Mouse (Mus musculus): ENCODE measurements at regions not wholly inside any gene's neighbourhood (a gene's known extent, or its start where the extent isn't known, plus 50 kb on each side); places are given as distances from the start of the nearest gene placed in this dataset.

GRCm38 (mm10) chr5:119387261-119387660 is 283.2 kb upstream of the Tbx3 start:
- in situ Hi-C loops (cut with MboI, MseI): no loop called here

DNA sequence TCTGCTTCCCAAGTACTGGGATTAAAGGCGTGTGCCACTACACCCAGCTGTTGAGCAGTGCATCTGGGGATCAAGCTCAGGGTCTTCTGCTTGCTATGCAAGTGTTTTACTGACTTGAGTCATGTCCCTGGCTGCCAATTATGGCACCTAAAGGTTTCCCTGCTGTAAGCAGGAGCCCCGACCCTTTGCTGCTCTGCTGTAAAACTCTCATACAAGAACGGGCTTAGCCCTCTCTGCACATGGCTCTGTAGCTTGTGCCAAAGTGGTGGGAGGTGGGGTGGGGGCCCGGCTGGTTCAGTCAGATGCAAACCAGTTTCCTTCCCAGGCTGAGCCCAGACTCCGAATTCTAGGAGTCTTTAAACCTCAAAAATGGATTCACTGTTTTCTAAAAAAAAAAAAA is 281.6 kb upstream of the Tbx3 start:
- in situ Hi-C loops (cut with MboI, MseI): no loop called here

DNA sequence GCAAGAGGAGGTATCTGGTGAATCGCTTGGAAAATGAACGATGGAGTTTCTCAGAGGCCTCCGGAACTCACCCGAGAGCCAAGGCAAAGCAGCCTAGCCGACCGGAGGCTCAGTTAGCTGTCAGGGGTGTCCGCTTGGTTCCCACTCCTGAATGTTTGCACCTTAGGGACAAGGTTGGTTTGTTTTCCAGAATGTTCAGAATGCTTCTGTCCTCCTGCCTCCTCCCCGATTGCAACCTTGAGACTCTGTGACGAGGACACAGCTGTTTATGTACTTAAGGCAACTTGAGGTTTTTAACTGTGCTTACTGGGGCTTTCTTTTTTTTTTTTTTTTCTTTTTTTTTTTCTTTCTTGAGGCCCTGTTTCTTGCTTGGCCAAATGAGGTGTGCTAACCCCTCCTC is 281.1 kb upstream of the Tbx3 start:
- in situ Hi-C loops (cut with MboI, MseI): no loop called here

GRCm38 (mm10) chr5:119389857-119390256 is 280.6 kb upstream of the Tbx3 start:
- in situ Hi-C loops (cut with MboI, MseI): loop anchor here (10.0 kb wide), 1 partner anchor 1255 kb away; no protein-coding TSS in a partner anchor

DNA sequence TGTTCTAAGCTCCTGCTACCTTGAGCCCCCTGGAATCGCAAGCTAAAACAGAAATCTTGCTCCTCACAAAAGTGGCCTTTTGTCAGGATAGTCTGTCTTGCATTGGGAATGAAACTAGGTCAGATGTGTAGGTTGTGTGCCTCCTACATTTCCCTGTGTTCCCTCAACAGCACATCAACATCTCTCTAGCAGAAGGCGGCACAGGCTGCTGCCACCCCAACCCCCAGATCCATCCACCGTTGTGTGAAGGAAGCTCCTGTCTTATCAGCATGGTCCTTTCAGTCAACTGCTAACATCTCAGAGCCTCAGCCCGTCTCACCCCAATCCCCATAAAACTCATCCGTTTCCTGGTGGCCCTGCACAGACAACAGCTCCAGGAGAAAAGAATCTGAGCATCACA is 272.0 kb upstream of the Tbx3 start:
- in situ Hi-C loops (cut with MboI, MseI): loop anchor here (10.0 kb wide), 1 partner anchor 1264 kb away; no protein-coding TSS in a partner anchor

- in situ Hi-C loops (cut with MboI, MseI): no loop called here
These were observed 270.1 kb upstream of the Tbx3 start for GRCm38 (mm10) chr5:119400223-119400935.

- in situ Hi-C loops (cut with MboI, MseI): no loop called here
These were observed 268.6 kb upstream of the Tbx3 start for GRCm38 (mm10) chr5:119401915-119402314.

DNA sequence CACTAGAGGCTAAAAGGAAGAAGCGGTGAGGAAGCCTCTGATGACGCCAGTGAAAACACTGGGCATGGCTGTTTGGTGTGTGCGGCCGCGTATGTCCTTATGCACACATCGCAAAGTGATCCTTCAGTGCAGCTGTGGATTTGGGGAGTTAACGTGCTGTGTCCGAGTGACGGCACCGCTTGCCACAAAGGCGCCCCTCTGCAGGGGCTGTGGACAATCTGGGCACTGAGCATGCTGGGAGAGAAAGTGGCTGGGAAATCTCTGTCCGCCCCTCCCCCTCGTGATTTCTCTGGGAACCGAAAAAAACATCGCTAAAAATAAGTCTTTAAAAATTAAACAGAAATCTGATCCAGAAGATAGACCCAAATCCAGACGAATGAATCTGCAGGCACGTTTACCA is 267.8 kb upstream of the Tbx3 start:
- in situ Hi-C loops (cut with MboI, MseI): no loop called here

DNA sequence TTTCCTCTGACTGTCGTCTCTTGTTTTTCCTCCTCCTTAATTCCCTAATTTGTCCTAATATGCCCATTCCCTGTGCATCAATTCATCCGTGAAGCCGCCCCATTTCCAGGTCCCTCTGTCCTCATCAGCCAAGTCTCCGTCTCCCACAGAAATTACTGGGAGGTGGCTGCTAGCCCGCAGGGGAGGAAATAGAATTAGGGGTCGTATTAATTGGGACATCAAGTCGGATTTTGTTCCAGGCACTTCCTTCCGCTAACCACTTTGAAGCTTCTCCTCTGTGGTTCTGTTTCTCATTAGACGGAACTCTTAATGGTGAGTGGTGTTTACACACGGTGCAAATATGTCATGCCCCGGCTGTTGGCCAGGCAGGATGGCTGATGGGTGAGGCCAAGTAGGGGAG is 259.5 kb upstream of the Tbx3 start:
- in situ Hi-C loops (cut with MboI, MseI): no loop called here

DNA sequence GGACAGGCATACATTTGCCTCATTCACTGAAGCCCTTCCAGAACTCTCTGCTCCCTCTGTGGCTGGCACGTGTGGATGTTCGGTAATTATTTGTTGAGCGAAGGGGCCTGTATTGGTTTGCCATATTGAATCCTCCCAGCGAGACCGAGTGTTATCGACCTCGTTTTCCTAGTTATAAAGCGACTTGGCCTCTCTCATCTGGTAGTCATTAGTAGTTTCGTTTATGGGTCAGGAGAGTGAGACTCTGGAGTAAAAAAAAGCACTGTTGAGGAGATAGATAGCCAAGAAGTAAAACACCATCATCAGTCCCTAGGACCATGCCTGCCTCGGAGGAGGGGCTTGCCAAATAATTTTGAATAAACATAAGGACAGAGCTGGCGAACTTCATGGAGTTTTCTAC is 254.6 kb upstream of the Tbx3 start:
- in situ Hi-C loops (cut with MboI, MseI): no loop called here

DNA sequence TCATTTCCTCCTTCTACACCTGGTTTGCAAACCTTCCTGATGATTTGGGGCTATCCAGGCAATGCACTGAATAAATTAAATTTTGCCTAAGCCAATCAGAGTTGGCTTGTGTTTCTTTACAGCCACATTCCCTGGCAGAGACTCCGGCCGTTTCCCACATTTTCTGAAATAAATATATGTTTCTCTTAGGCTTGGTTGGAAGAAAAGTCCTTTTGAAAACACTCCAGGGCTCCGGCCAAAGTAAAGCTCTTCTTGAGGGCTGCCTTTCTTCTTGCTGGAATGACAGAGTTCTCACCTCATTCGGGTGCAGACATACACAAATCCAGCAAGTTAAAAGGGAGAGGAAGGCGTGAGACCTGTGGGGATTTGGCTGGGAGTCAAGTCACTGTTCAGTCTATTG is 252.0 kb upstream of the Tbx3 start:
- in situ Hi-C loops (cut with MboI, MseI): no loop called here

- in situ Hi-C loops (cut with MboI, MseI): no loop called here
These were observed 242.9 kb upstream of the Tbx3 start for GRCm38 (mm10) chr5:119427511-119428019.

GRCm38 (mm10) chr5:119431271-119431756 is 239.2 kb upstream of the Tbx3 start:
- in situ Hi-C loops (cut with MboI, MseI): no loop called here

- in situ Hi-C loops (cut with MboI, MseI): no loop called here
These were observed 235.9 kb upstream of the Tbx3 start for GRCm38 (mm10) chr5:119434572-119434971.

- in situ Hi-C loops (cut with MboI, MseI): no loop called here
These were observed 222.0 kb upstream of the Tbx3 start for GRCm38 (mm10) chr5:119448494-119448893.

GRCm38 (mm10) chr5:119449166-119449565 is 221.3 kb upstream of the Tbx3 start:
- in situ Hi-C loops (cut with MboI, MseI): no loop called here

DNA sequence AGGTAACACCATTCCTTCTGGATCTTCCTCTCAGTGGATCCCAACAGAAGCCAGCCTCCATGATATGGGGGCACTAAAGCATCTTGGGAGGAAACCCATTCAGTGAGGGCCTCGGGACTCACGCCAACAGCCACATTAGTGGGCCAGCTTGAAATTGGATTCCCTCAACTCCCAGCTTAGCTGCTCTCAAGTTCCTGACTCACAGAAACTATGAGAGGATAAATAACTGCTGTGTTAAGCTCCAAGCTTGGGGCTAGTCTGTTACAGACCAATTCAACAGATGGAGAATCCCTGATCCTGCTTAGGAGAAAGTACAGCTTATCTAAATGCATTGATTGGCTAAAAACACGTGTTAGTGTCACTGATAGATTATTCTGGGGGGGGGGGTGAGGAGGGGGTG is 210.7 kb upstream of the Tbx3 start:
- in situ Hi-C loops (cut with MboI, MseI): no loop called here

DNA sequence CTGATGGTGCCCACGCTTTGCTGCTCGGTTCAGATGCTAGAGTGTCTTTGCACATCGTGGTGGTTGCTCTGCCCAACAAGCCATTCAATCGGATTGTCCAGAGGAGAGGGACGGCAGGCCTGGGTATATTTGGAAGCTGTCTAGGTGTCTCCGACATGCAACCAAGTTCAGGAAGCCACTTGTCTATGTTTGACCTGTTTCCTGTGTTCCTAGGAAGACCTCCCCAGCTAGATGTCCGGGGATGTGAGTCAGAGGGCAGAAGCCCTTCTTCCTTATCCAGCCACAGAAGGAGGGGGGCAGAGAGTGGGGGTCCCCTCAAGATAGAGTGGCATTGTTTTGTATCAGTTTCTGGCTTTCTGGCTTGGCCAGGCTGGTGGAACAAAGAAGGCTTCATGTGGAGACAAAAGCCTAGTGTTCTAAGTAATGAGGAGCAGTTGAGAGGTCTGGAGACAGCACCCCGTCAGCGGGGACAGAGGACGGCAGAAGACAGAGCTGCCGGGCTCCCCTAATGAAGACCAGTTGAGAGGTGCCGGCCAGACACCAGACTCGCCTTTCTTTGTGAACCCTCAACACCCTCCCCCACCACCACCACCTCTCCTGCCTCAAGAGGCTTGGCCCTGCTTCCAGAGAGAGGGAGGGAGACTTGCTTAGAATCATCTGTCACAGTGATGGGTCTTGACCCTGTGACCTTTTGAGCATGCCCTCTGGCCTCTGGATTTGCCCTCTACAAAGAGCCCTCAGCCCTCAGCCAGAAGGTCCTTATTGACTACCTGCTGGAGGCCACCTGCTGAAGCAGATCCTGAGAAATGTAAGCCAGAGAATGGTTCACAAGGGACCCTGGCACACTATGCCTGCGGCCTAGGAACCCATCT is 207.6 kb upstream of the Tbx3 start:
- in situ Hi-C loops (cut with MboI, MseI): no loop called here

DNA sequence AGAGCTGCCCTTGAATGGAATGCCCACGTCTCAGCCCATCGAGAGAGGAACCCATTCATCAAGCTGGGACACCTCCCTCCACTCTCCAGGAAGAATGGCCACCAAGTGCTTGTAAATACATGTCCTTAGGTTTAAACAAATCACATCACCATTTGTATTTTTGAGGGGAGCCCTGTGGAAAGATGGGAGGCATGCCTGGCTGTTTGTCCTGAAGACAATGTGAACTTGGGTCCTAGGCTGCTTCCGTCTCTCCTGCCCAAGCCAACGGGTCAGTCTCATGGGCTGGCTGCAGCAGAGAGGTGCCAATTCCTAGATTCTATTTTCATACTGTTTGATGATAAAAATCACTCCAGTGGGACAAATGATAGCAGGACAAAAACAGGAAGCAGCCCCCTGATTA is 205.9 kb upstream of the Tbx3 start:
- in situ Hi-C loops (cut with MboI, MseI): no loop called here

DNA sequence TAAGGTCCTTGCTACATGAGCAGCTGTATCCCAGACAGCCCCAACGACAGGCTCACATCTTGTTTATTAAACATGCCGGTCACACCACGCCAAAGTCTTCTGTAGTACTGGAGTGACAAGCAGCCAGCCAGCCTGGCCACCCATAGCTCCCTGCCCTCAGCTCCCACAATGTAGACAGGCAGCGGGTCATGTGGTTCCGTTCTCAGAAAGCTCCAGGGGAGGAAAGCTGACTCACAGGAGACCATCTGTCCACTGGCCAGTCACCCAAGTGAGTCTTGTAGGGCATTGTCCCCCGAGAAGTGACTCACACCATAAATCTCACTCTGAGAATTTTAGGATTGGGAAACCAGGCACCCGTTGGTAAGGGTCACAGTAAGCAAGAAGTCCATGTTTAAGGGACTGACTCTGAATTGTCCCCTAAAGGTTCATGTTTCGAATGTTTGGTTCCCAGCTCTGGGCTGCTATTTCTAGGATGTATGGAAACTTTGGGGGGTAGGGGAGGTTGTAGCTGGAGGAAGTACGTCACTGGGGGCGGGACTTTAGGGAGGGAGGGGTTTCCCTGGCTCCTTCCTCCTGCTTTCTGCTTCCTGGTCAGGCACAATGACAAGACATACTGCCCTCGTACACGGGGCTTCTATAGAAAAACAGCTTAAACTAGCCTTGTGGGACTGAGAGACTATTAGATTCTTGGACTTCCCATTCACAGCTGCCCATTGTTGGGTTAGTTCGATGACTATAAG is 203.0 kb upstream of the Tbx3 start:
- in situ Hi-C loops (cut with MboI, MseI): no loop called here

DNA sequence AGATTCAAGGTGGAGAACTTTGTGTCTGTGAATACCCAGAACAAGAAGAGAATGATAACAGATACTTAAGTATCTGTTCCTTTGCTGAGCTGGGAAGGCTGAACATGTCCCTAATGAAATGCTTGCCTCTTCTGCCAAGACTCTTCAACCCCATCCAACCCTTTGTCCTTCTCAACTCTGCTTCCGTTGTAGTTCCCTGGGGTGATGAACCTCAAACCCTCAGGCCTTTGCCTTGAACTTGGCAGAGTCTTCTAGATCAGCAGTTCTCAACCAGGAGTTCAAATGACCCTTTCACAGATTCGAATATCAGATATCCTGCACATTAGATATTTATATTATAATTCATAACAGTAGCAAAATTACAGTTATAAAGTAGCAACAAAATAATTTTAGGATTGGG is 192.5 kb upstream of the Tbx3 start:
- in situ Hi-C loops (cut with MboI, MseI): loop anchor here (25.0 kb wide), 1 partner anchor 1166 kb away; no protein-coding TSS in a partner anchor

DNA sequence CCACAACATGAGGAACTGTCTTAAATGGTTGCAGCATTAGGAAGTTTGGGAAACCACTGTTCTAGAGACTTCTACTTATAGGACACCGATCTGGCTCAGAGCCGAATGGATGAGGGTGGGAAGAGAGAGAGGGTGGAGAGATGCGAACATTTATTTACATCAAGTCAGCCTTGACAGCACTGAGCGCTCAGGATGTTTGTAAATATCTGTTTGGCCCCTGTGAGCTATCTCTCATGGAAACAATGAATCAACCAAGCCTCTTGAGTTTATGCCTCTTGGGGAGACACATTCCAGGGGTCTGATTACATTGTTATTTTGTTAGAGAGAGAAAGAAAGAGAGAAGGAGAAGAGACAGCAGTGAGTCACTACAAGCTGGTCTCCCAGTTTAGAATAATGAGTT is 192.1 kb upstream of the Tbx3 start:
- in situ Hi-C loops (cut with MboI, MseI): loop anchor here (25.0 kb wide), 1 partner anchor 1166 kb away; no protein-coding TSS in a partner anchor

Data from T-helper 2 cell (primary cell).